Mouse (Mus musculus): Measurements from ENCODE around the gene Gps1.
A peak's percentile ranks its signal among the peaks of the same experiment; 100 is the strongest.

DNA sequence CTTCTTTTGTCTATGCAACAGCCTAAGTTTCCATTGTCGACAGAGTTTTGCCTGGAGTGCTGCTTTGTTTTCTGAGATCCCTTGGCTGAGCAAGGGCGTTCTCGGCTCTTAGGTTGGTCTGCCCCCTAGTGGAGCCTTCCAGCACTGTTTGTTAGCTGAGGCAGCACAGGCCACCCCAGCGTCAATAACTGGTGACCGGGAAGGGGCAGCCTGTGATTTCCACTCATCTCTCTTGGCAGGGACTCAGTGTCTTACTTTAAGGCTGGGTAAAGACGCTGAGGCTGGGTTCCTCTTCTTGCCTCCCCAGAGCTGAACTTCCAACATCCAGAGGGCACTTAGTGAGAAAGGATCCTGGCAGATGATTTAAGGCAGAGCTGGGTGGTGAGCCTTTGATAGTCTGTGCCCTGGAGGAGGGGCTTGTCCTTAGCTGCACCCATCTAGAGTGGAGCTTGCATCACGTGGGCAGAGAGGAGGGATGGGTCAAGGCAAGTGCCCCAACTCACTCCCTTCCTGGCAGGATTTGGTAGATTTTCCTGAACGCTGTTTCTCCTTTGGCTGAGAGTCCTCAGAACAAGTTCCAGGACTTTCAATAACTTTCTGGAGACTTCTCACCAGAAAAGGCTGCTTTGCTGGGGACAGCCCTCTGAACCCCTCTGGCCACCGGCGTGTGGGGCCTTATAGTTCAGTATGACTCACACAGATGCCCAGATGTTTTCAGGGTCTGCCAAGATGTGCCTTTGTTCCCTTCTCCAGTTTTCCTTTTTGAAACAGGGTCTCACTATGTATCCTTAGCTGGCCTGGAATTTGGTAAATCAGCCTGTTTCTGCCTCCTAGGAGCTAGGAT, 16.2 kb downstream of the Gps1 start:
- TF ChIP-seq KAT2A (conservative IDR thresholded peaks at IDR 0.05; ENCODE audit: low read depth, low read length) (no peak), ZMIZ1 (IDR thresholded peaks at IDR 0.05; ENCODE audit: low read depth, low read length) (0 out of 2 replicates have a peak, but pooled peaks have one; percentile 45), ZC3H11A (IDR thresholded peaks at IDR 0.05; ENCODE audit: low read depth, low read length) (peak; percentile 75), POLR2A (IDR thresholded peaks at IDR 0.05; ENCODE audit: control insufficient read depth in 1 of 2, insufficient read depth in 1 of 2, low read depth in 1 of 2, low read length in 2 of 2, poor library complexity in 1 of 2) (peak in 1 of 2 experiments; percentile 49; a peak in 2 of 4 replicates), CTCF (IDR thresholded peaks at IDR 0.05 in 2 of 3, conservative IDR thresholded peaks at IDR 0.05 in 1 of 3; ENCODE audit: control insufficient read depth in 1 of 3, insufficient read depth in 1 of 3, low read depth in 2 of 3, low read length in 3 of 3, poor library complexity in 1 of 3, severe bottlenecking in 1 of 3) (peak; percentile 87 to 97 (median 96)), MAX (IDR thresholded peaks at IDR 0.05; ENCODE audit: low read length) (peak; percentile 79)
